Mouse (Mus musculus): Measurements from ENCODE around the gene Ipo5.

Ipo5 gene

GRCm38 (mm10) chr14:120921805-120922204 is 10.8 kb downstream of the Ipo5 start:
- DNase-seq (ENCODE audit: low spot score in 2 of 2) = no peak

- no peak for DNase-seq (ENCODE audit: low spot score in 2 of 2)
Measured at GRCm38 (mm10) chr14:120924044-120924443, 13.0 kb downstream of the Ipo5 start.

- DNase-seq (ENCODE audit: low spot score in 2 of 2) = no peak
Measured at GRCm38 (mm10) chr14:120925731-120926585, 14.9 kb downstream of the Ipo5 start.

GRCm38 (mm10) chr14:120931236-120931635 is 20.2 kb downstream of the Ipo5 start:
- DNase-seq (ENCODE audit: low spot score in 2 of 2) = no peak

GRCm38 (mm10) chr14:120933624-120934023 is 22.6 kb downstream of the Ipo5 start:
- no peak for DNase-seq (ENCODE audit: low spot score in 2 of 2)

- no peak for DNase-seq (ENCODE audit: low spot score in 2 of 2)
Measured at GRCm38 (mm10) chr14:120937102-120937501, 26.1 kb downstream of the Ipo5 start.

- DNase-seq (ENCODE audit: low spot score in 2 of 2) = no peak
Measured at GRCm38 (mm10) chr14:120942803-120943202, 31.8 kb downstream of the Ipo5 start.

GRCm38 (mm10) chr14:120945146-120945545 is 34.1 kb downstream of the Ipo5 start:
- DNase-seq (ENCODE audit: low spot score in 2 of 2) = no peak

- DNase-seq (ENCODE audit: low spot score in 2 of 2) = no peak
Measured at GRCm38 (mm10) chr14:120947104-120947503, 36.1 kb downstream of the Ipo5 start.

- no peak for DNase-seq (ENCODE audit: low spot score in 2 of 2)
Measured at GRCm38 (mm10) chr14:120949002-120949401, 38.0 kb downstream of the Ipo5 start.

- no peak for DNase-seq (ENCODE audit: low spot score in 2 of 2)
Measured at GRCm38 (mm10) chr14:120950068-120950467, 39.0 kb downstream of the Ipo5 start.

GRCm38 (mm10) chr14:120952434-120952833 is 41.4 kb downstream of the Ipo5 start:
- DNase-seq (ENCODE audit: low spot score in 2 of 2) = no peak

GRCm38 (mm10) chr14:120960551-120960950 is 49.5 kb downstream of the Ipo5 start:
- no peak for DNase-seq (ENCODE audit: low spot score in 2 of 2)

- DNase-seq (ENCODE audit: low spot score in 2 of 2) = peak in 1 of 2 experiments; percentile 16
Measured at GRCm38 (mm10) chr14:120960991-120961390, 50.0 kb downstream of the Ipo5 start.

GRCm38 (mm10) chr14:120967072-120967471 is 56.0 kb downstream of the Ipo5 start:
- DNase-seq (ENCODE audit: low spot score in 2 of 2) = no peak

GRCm38 (mm10) chr14:120968723-120969122 is 57.7 kb downstream of the Ipo5 start:
- no peak for DNase-seq (ENCODE audit: low spot score in 2 of 2)

- DNase-seq (ENCODE audit: low spot score in 2 of 2) = no peak
Measured at GRCm38 (mm10) chr14:120969673-120970072, 58.6 kb downstream of the Ipo5 start.

GRCm38 (mm10) chr14:120970637-120971036 is 59.6 kb downstream of the Ipo5 start:
- DNase-seq (ENCODE audit: low spot score in 2 of 2) = no peak

GRCm38 (mm10) chr14:120971313-120971712 is 60.3 kb downstream of the Ipo5 start:
- DNase-seq (ENCODE audit: low spot score in 2 of 2) = no peak

- DNase-seq (ENCODE audit: low spot score in 2 of 2) = no peak
Measured at GRCm38 (mm10) chr14:120979559-120979958, 68.5 kb downstream of the Ipo5 start.

GRCm38 (mm10) chr14:120989126-120989525 is 78.1 kb downstream of the Ipo5 start:
- no peak for DNase-seq (ENCODE audit: low spot score in 2 of 2)

Measured in frontal cortex, postnatal 25 days (tissue).